Mouse (Mus musculus) fibroblast of lung, adult 2 months (primary cell): Measurements from ENCODE around the gene Fstl1.

ENCODE experiments used
- DNase-seq: peaks from one replicate; pipeline ENCODE4 v3.0.0-alpha.2; 2011; ENCODE audit warnings: low read depth

The Fstl1 gene

DNA sequence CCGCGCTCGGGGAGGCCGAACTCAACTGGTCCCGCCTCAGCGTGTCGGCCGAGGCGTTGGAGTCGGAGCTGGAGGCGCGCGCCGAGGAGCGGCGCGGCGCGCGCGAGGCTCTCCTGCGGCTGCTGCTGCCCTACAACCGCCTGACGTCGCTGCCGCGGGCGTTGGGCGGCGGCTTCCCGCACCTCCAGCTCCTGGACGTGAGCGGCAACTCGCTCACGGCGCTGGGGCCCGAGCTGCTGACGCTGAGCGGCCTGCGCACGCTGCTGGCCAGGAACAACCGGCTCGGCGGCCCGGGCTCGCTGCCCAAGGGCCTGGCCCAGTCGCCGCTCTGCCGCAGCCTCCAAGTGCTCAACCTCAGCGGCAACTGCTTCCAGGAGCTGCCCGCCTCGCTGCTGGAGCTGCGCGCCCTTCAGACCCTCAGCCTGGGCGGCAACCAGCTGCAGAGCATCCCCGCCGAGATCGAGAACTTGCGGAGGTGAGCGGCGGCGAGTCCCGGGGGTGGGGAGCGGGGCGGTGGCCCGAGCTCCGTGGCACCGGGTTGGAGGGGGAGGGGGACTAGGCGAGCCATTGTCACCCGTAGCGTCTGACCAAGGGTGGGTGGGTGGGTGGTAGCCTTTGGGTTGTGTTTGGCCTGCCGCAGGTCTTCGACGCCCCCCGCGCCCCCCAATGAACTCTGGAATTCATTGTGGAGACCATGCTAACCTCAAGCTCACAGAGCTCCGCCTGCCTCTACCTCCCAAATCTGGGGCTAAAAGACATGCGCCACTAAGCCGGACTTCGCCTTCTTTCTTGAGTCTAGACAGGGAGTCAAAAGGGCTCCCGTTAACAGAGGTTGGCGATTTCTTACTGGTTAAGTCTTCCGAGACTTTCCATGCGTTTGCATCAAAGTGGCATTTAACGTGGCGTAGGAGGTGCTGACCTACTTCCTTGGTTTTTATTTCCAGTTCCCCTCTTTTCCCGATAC, 92.1 kb downstream of the Fstl1 start:
- no peak for DNase-seq

DNA sequence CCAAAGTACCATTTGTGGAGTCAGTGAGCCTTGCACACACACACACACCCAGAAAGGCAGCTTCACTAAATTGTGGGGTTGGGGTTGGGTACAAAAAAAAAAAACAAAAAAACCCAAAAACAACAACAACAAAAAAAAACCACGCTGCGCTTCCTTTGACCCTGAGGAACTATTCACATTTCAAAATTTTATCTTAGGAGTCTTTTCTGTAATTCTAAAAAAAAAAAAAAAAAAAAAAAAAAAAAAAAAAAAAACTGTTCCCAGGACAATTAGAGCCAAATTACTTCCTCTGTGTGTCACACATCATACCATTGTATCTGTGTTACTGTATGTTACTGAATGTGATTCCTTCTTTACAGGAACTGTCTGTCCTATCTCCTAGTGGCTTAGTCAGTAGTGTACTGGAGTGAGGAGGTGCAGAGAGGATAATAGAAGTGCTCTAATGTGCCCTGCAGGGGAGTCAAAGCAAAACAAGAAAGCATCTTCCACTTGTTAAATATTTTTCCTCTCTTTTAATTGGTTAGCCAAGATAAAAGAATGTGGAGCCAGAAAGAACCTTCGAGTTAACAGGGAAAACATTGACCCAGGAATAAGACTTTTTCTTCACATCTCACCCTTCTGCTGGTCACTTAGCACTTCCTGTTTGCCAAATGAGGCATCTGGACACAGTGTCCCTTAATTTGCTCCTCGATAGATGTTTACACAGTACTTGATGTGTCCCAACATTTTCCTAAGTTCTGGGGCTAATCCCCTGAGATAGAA, 93.0 kb downstream of the Fstl1 start:
- DNase-seq: no peak

DNA sequence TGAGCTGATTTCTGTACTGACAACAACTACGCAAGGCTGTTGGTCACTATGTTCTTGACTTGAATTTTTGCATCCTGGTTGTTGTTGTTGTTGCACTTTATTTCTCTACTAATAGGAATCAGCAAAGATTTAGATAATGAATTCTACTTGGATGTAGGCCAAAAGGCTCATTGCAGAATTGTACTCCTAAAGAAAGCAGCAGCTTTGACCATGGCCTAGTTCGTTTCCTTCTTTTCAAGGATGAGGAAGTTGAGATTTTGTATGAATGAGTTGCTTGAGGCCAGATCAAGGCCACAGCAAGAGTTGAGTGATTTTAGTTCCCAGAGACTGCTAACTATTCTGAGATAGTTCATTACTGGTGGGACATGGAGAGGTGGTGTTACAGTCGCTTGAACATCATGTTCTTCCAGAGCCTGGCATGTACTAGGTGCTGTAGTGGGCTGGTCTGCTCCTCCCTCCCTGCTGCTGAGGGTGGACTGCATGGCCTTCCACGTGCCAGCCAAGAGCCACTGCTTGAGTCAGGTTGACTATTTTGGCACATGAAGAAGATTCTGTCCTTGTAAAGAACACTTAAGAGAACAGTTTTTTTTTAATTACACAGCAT, 94.5 kb downstream of the Fstl1 start:
- DNase-seq: no peak

DNA sequence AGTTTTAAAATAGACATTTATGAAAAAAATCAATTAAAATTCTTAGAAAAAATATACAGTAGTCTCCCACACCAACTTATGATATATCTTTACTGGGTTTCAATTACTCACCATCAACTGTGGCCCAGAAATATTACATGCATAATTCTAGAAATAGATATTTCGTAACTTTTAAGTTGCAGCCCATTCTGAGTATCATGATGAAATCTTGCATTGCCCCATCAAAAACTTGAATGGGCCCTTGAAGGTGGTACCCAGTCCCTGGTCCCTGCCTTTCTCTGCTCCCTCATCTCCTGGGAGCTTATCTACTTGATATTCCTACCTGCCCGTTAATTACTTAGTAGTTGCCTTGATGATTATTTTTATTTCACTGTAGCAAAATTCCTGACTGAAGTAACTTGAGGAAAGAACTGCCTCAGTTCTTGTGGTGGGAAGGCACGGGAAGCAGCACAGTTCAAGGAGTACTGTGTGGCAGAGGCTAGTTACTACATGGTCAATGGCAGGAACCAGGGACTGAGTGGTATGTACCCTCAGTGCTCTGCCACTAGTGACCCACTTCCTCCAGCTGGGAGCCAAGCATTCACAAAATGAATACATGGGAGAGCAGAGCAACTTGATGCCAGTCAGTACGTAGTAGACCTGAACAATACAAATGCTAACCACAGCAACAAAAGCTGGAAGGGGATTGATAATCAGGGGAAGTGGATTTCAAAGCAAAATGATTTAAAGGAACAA, 98.0 kb downstream of the Fstl1 start:
- DNase-seq: no peak

DNA sequence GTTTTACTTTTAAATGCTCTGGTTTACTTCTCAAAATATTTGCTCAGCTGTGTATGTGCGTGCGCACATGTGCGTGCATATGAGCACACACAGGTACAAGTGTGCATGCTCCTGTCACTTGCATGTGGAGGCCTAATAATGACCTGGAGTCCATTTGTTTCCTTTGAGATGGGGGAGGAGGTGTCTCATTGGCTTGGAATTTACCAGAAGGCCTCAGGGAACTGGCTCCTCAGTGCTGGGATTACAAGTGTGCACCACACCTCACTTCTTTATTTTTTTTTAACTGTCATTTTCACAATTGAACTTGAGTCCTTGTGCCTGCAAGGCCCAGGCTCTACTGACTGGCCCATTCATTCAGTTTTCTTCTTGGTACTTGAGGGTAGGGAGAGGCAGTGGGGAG, 100.7 kb downstream of the Fstl1 start:
- DNase-seq: no peak

DNA sequence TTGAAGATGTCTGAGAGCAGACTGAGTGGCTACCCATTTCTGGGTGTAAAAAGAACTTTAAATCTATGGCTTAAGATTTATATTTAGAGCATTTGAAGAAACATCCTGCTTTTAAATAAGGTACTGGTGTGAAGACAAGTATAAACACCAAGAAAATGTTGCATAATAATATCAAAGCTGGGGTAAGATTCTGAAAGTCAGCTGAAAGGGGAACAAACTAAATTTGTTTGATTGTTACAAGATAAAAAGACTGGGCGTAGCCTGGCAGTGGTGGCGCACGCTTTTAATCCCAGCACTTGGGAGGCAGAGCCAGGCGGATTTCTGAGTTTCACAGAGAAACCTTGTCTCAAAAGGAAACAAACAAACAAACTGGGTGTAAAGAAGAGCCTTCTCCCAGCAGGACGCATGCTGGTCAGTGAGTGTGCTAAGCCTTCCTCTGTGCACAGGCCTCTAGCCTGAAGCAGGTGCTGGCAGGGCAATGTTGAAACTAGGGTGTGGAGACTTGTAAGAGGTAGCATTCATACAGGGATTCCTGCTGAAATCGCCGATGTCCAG, 102.4 kb downstream of the Fstl1 start:
- DNase-seq: no peak

DNA sequence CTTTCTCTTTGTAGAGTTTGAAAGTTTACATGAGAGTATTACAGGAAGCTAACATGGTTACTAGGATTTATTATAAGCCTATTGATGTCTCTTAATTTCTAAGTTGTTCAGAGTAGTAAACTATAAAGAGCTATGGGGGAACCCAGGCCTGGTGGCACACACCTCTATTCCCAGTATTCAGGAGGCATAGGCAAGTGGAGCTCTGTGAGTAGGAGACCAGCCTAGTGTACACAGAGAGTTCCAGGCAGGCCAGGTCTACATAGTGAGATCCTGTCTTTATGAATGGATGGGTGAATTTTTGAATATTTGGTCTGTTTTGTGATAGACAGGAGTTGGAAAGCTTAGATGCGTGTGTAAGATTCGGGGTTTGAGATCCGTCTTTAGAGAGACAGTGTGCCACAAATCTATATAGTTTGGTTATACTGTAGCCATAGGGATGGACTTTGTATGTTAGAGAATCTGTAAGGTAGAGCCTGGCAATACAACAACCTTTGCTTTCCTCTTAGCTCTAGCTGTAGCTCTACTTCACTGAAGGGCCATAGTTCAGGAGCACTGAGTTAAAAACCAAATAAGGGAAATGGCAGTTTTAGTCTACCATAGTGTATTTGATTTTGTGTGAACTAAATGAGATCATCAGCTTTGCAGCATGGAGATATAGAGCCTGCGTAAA, 103.2 kb downstream of the Fstl1 start:
- no peak for DNase-seq

DNA sequence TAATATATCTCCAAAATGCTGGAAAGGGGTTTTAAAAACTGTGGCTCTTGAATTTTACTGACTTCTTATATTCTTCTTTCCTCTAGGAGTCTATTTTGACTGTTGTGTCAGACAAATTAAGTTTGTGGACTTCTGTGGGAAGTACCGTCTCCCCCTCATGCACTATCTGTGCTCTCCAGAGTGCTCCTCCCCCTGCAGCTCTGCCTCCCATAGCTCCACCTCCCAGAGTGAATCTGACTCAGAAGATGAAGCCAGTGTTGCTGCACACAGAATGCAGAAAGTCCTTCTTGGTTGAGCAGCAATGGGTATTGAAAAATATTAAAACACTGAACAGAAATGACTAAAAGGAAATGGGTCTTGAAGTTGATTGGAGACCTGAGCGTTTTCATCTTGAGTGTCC, 104.5 kb downstream of the Fstl1 start:
- DNase-seq: no peak
